Mouse (Mus musculus): ENCODE measurements at regions not wholly inside any gene's neighbourhood (a gene's known extent, or its start where the extent isn't known, plus 50 kb on each side); places are given as distances from the start of the nearest gene placed in this dataset.

DNA sequence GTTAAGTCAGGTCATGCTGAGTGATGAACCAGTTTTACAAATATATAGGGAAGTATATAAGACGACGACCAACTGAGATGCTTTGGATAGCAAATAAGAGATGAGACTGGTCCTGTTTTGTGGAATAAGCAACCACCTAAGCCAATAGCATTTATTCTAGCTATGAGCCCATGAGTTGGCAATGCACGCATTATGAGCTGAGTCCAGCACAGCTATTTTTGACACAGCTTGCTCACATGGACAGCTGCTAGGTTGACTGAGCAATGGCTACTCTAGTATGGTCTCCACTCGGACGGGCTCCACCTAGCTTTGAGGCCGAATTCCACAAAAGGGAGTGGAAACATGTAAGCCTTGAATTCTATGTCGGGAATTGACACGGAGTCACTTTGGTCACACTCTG, 146.1 kb upstream of the Dyrk2 start:
- DNase-seq (ENCODE audit: low spot score), result no peak

DNA sequence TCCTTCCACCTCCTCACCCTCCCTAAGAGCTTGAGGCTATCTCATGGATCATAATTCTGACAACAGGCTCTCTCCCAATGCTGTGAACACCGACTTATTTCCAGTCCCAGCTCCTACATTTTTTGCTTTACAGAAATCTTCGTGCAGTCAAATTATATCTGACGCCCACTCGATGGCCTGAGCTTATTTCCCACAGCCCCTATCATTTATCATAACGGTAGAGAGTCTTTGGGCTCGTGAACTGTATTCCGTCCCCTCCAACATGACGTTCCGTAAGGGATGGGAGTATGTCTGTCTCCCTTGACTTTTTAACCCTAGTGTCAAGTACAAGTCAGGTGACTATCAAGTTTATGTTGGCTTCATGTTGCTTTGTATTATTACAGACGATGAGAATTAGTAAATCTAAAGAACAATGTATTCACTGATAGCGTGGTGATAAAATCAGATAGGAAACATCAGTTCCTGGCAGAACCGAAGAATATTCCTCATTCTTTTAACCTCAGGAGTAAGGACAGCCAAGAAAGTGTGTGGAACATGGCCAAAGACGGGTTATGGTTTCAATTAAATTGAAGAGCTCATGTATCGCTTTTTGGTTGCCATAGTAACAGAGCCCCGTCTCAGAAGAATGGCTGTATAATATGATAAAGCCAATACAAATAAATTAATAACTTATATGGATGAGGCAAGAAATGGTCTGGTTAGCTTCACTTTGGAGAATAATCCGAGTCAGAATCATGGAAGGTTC, 145.5 kb upstream of the Dyrk2 start:
- no peak for DNase-seq (ENCODE audit: low spot score)

DNA sequence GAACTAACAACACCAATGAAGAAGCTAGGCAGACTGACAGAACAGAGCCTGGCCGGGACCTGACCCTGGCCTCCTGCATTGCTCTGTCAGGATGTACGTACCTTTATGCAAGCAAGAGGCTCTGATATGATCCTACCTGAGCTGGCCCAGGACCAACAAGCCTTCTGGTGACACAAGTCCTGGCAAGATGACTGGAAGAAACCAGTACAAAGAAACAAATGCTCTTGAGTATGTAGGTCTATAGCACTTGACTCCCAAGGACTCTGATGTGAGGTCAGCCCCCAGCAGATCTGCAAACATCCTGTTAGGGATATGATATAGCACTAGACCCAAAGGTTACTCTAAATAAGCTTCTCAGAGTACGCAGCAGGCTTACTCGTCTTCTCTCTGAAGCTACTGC, 144.7 kb upstream of the Dyrk2 start:
- DNase-seq (ENCODE audit: low spot score), result no peak

DNA sequence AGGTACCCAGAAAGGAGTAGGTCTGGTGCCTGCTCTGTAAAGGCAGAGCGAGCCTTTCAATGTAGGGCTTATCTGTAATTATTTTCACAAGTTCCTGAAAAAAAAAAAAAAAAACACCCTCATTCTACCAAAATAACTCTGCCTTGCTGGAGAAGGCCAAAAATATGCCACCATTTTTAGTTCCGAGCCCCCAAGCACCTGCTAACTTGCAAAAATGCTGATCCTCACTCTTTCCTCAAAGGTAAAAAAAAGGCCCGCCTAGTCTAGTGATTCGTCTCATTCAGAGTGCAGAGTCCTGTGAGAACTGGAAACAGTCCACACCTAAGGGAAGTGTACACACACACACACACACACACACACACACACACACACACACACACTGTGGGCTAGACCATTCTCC, 143.7 kb upstream of the Dyrk2 start:
- no peak for DNase-seq (ENCODE audit: low spot score)

DNA sequence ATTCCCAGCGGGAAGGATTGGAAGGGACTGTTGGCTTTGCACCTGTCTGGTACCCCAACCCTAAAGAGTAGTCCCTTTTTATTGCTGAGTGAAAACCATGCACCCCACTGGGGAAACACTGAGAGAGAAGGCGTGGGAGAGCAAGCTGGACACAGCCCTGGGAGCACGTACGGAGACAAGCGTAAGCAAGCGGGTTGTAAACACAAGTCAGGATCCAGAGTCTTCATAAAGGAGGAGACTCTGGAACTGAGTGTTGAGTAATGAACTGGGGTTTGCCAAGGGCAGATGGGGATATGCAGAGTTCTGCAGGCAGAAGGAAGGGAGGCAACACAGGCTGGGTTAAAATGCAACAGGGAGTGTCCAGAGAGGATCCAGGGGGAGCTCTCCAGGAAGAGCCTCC, 141.5 kb upstream of the Dyrk2 start:
- no peak for DNase-seq (ENCODE audit: low spot score)

DNA sequence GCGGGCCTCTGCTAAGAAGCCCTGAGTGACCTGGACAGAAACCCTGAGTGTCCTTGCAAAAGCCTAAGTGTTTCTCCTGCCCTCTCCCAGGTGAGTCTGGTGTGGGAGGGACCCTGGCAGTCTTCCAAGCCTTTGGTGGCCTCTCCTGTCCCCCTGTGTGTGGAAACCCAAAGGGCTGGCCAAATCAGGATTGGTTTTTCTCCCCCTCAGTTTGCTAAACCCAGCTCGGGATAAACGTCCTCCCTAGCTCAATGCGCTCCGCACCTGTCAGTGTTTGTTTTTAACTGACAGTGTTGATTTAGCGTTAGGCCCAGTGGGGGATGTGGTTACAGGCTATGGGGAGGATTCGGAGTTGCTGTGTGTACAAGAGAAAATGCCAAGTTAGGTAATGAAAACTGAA, 140.9 kb upstream of the Dyrk2 start:
- peak; percentile 39 for DNase-seq (ENCODE audit: low spot score)

DNA sequence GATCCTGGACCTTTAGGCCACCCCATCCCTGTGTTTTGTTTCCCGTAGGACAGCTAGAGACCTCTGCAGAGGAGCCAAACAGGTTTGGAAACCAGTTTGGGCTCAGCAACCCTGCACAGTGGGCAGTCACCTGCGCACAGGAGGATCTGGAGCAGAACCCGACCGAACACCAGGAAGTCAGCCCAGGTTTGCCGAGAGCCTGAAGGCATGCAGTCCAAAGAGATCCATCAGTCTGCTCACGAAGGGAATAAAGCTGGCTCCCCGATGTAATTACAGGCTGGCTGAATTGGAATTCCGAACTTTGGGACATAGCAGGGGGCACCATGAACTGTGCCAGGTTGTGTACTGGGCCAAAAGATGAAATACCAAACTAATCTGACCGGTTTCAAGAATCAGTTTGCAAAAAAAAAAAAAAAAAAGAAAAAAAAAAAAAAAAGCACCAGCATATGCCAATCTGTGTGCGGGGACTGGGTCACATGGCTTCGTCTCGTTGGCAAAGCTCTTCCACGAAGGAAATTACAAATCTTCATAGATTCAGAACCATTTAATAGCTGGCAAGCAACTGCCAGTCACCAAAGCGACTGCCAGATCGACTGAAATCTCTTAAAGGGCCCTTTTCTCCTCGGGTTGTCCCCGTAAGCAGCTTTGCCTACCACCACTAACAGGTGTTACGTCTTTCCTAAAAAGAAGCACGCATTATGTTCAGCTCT, 137.0 kb upstream of the Dyrk2 start:
- DNase-seq (ENCODE audit: low spot score), result no peak

DNA sequence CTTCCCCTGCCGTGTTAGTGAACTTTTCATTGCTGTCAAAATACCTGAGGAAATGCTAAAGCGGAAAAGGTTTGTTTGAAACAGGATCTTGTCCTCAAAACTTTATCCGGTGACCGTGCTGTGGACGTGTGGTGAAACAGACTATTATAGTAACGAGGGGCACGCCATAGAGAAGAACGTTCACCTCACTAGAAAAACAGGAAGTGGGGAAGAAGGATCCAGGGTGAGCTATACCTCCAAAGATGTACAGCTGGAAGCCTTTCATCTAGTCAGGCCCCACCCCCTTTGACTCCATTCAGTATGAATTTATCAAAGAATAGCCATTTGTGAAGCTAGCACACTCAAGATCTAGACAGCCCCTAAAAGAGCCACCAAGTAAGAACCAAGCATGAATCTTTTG, 135.5 kb upstream of the Dyrk2 start:
- no peak for DNase-seq (ENCODE audit: low spot score)

DNA sequence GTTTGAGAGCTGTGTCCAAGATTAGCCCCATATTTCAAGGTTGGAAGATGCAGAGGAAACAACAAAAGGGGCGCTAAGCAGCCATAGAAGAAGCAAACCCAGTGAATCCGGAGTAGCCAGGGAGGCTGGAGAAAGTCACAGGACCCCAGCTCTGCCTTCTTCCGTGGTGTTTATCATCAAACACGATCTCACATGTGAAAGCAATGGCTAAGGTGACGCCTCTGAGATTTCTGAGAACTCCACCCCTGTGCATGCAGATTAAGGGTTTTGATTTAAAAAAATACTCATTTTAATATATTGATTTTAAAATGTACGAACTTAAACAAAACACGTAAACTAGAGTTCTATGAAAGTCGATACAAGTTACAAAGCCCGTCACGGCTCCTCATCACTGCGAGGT, 134.4 kb upstream of the Dyrk2 start:
- no peak for DNase-seq (ENCODE audit: low spot score)

DNA sequence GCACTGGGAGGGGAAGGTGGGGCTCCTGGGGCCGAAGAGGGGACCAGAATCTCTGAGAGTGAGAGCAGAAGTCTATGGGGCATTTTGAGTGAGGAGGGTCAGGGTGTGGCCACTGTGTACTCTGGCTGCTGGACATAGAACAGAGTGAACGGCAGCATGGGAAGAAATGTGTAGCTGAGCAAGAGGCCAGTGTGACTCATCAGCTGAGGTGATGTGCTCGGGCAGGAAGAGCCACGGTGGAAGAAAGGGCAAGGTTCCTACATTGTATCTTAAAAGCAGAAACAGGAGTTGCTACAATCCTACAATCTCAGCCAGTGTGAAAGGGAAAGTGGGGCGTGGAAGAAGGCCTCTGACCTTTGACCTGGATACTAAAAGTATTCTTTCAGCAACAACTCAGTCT, 133.8 kb upstream of the Dyrk2 start:
- DNase-seq (ENCODE audit: low spot score), result no peak

DNA sequence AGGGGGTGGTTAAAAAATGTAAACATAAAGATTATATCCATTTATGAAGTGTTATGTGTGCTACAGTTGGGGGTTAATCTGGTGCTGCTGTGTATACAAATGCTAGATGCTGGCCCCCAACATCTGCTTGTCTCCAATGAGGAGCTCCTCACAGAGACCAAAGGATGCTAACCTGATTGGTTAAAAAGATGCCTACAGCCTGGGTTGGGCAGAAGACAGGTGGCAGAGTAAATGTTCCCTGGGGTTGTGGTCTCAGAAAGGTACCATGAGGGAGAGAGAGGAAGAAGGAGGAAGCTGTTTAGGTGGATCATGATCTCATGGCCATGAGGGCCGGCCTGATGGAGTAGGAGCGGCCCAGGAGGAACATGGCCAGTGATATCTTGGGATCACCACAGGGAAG, 133.0 kb upstream of the Dyrk2 start:
- no peak for DNase-seq (ENCODE audit: low spot score)

DNA sequence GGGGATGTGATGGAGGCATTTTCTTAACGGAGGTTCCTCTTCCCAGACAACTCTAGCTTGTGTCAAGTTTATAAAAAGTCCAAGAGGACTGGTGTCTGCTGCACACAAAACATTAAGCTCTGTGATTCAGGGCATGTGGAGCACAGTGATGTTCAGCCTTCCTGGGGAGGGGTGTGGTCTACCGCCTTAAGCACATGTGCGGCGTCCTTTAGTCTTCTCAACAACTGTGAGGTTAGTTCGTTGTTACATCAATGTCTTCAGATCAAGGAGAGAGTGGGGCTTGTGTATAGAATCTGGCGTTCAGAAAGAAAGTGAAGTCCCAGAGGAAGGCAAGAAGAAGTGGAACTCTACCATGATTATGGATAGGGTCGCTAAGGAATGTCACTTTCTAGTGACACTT, 131.9 kb upstream of the Dyrk2 start:
- no peak for DNase-seq (ENCODE audit: low spot score)

DNA sequence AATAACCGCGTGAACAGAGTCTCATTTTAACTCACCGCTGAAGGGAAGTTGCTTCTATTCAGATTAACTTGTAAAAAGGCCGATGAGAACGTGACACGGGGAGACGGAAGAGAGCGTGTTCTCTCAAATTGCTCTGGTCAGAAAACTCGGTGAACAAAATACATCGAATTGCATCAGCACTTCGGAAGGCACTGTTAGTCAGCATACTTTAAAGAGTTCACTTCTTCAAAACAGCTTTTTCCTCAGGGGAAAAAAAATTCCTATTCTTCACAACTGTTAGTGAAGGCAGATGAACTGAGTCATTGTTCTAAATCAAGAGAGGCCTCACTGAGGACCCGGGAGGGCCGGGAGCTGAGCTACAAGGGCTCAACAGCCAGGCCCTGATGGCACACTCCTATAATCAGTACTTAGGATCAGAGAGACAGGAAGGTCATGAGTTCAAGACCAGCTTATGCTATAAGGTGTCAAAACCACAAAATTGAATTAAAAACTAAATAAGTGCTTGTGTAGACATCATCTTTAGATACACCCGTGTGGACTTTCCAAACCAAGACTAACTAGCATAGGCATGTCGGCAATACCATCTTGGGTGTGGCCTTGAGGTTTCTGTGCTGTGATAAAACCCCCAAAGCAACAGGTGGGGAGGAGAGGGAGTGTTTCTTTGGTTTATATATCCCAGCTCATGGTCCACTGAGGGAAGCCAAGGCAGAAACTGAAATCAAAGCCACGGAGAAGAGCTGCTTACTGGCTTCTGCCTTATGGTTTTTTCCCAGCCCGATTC, 131.2 kb upstream of the Dyrk2 start:
- DNase-seq (ENCODE audit: low spot score), result no peak

DNA sequence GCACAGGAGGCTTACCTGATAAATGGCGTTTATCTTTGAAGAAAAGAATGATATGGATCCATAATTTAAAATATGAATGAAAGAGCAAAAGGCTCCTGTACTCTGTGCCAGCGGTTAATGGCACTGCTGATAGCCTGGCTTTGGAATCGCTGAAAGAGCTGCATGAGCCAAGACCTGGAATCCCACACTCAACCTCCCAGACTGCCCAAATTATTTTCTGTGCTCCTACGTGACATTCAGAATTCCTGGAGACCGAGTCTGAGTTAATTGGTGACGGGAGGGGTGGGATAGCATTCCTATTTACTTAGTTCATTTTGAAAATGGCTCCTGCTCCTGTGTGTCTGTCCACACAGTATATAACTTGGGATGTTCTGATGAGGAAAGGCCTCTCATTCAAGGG, 129.0 kb upstream of the Dyrk2 start:
- no peak for DNase-seq (ENCODE audit: low spot score)

DNA sequence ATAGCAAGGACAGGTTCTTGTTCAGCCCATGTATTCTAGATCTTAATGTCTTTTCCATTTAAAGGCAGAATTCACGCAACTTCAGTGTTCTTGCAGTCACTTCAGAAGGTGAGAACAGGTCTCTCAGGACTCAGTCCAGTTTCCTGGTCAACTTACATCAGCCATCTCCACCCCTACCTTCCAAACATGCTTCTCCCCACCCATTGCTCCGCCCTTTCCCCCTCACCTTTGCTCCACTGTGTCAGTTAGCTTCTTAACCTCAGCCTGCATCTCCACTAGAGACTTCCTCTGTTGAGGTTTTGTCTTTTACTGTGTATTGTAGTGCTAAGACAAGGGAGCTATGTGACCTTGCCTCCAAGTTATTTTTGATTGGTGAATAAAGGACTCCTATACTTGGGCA, 127.0 kb upstream of the Dyrk2 start:
- no peak for DNase-seq (ENCODE audit: low spot score)

DNA sequence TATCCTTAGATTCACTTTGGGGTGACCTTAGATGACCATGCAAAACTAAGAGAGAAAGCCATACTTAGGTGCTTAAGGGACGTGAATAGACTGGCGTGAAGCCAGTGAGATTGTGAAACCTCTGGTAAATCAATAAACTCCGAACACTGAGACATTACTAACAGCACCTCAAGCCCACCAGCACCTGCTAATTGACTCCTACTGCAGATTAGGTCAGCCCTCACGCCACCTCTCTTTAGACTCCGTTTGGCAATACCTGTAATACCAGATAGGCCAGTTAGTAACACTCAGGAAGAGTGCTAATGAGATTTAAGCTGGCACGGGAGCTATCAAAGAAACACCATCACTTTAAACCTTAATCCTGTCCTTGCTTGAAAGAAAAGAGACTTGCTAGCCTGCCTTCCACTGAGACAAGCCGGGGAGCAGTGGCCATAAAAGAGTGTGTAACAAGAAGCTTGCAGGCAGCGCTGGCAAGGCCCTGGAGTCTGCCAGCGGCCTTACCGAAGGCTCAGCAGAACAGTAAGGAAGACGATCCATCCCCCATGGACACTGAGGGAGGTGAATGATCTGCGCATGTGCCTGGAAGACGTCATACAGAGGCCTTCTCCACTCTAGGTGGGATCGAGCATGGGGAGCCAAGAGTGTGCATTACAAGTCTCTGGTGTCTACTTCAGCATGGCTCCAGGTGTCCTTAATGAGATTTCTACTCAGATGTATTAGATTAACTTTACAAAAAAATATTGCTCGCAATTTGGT, 124.0 kb upstream of the Dyrk2 start:
- no peak for DNase-seq (ENCODE audit: low spot score)

DNA sequence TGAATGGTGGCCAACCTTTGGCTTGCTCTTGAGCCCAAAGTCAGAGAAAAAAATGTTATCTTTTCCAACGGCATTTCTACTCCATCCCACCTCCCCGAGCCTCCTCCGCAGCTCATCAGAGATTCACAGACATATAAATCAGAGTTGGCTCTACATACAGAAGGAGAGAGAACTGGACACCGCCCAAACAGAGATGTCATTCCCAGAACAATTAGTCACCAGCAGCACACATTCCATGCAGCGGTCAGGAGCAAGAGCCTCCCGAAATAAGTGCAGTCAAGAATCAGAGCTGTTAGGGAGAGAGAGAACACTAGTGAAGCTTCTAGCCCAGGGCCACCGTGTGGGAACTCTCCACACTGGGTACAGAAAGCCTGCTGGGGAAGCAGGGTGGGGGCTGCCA, 121.2 kb upstream of the Dyrk2 start:
- no peak for DNase-seq (ENCODE audit: low spot score)

DNA sequence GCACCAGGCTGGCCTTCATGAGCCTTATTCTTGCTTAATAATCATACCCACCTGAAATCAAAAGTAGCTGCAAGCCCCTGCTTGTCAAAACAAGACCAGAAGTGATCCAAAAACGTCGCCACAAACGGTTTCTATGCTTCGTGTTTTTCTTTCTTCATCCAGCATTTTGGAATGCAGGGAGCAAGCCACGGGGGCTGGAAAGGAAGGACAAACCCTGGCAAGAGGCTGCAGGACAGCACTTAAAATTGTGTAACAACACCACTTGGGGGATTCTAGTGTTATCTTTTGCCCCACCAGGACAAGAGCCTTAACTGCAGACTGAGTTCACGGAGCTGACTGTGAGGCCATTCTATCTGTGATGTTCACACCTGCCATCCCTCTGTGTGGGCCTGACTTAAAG, 120.5 kb upstream of the Dyrk2 start:
- DNase-seq (ENCODE audit: low spot score), result no peak

DNA sequence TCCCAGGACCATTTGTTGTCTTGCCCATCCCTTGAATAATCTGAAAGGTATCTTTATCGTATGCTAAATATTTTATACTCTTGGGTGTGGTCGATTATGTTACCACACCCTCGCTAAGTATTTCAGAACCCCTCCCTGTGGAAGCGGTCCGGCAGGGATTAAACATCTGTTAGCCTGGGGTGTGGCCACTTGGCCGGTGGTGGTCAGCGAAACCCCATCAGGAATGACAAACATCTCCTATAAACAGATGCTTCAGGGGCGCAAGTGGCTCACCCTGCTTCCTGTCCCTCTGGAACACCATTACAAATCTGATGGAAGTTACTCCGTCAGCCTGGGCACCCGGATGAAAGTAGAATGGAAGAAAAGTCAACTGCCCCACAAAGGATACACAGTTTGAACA, 119.8 kb upstream of the Dyrk2 start:
- DNase-seq (ENCODE audit: low spot score), result no peak

DNA sequence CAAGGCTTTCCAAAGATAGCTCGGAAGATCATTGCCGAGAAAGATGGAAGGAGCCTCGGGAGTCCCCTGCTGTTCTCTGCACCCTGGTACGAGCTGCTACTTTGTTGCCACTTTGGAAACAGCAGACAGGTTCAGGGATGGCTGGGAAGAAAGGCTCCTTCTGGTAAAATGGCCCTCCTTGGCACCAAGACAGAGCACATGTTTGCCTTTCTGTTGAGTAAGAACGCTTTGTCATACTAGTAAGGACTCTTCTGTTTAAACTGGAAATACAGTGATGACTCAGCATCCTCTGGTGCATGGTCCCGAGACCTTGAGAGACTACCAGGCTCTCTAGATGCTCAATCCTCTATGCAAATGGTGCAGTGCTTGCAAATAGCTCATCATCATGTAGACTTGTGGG, 118.2 kb upstream of the Dyrk2 start:
- DNase-seq (ENCODE audit: low spot score), result no peak

DNA sequence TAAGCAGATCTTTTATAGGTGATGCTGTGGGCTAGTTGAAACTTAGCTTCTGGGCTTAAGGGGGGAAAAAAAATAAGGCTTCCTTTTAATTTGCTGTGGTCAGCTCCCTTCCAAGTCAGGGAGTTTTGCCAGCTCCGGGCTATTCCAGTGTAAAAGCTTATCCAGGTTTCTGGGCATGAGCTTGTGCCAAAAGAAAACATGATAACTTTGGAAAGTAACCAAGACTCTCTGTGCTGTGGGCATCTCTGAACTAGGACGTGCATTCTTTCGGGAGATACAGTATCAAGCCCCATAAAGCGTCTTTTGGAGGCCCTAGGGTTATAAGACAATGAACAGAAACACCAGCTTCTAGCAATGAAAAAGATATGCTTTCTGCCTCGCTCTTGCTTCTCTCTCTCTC, 114.6 kb upstream of the Dyrk2 start:
- DNase-seq (ENCODE audit: low spot score), result no peak

DNA sequence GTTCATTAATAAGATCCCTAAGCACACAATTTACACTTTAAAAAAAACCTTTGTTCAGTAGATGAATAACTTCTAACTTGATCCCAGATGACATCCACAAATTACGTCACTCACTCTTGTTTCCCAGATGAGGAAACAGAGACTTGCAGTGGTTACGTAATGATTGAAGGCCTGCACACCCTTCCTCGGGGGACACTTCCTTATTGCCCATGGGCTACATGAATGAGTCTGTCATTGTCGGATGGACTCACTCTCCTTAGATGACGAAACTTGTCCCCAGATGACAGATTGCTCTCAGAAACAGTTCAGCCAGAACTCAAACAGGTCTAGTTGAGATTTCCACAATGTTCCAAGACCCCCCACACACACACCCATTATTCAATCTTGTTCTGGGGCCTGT, 111.4 kb upstream of the Dyrk2 start:
- DNase-seq (ENCODE audit: low spot score), result no peak

DNA sequence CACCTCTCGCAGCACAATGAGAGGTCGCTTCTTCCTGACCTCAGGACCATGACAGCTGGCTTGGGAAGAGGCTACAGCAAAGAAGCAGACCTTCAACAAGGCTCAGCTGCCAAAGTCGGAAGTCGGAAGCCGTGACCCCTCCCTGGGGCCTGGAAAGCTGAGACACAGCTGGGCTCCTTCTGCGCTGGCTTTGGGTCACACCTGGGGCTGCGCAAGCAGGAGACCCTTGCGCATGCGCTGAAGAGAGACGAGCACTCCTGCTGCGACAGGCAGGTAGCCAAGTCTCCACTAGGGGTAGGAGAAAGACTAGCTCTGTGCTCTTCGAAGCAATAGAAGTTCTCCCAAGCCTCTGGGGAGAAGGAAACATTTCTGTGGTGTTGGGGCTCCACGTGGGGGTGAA, 109.3 kb upstream of the Dyrk2 start:
- DNase-seq (ENCODE audit: low spot score), result no peak

All from ovary, postnatal 14 days (tissue).